Mouse (Mus musculus) retina, postnatal 7 days (tissue): ENCODE data around the gene Agpat4.
A peak's percentile ranks its signal among the peaks of the same experiment; 100 is the strongest.
"Not testable (repeated sequence)": the region's sequence is repeated elsewhere in the genome, so short reads cannot be mapped to it uniquely, and the experiment has no call there.

Experiments used
- DNase-seq: peaks from one replicate; pipeline ENCODE4 v3.0.0-alpha.2; 2012; ENCODE audit warnings: low read depth, low spot score

Agpat4 gene

GRCm38 (mm10) chr17:12187782-12188181 lies 69.3 kb downstream of the Agpat4 start:
- no peak for DNase-seq

GRCm38 (mm10) chr17:12195137-12195536 lies 76.6 kb downstream of the Agpat4 start:
- no peak for DNase-seq

GRCm38 (mm10) chr17:12195604-12196003 lies 77.1 kb downstream of the Agpat4 start:
- no peak for DNase-seq

DNA sequence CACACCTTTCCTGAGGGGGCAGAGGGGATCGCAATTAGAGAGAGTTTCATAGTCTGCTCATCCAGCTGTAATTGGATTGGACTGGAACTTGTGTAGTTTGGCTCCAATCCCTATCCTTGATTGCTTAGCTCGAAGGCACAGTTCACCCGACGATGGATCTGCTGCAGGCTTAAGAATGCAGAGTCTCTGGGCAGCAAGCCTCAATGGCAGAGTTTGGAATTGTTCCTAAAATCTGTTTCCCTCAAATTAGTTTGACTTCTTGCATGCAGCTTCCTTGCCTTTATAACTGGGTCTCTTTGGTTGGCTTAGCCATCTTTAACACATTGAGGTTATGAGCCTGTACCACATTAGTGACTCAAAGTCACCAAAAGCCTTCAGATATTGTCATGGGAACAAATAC lies 81.4 kb downstream of the Agpat4 start:
- no peak for DNase-seq

GRCm38 (mm10) chr17:12201086-12201485 lies 82.6 kb downstream of the Agpat4 start:
- no peak for DNase-seq

GRCm38 (mm10) chr17:12203414-12203897 lies 85.0 kb downstream of the Agpat4 start:
- peak; percentile 14 for DNase-seq

- no peak for DNase-seq
These were observed 85.7 kb downstream of the Agpat4 start for GRCm38 (mm10) chr17:12204246-12204645.

DNA sequence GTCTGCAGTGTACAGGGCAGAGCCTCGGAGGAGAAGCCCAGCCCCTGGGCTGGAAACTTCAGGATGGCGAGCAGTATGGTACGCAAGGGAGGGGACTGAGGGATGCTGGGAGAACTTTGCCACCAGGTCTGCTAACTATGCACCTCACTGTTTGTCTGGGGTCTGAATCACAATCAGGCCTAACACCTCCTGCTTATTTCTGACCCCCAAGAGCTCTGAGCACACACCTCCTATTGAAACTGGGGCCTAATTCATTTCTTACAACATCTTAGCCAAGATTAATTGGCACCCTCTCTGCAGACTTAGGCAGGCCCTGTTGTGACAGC lies 86.1 kb downstream of the Agpat4 start:
- DNase-seq = no peak

- no peak for DNase-seq
These were observed 86.7 kb downstream of the Agpat4 start for GRCm38 (mm10) chr17:12205015-12205693.

GRCm38 (mm10) chr17:12205694-12206075 lies 87.2 kb downstream of the Agpat4 start:
- DNase-seq = no peak

DNA sequence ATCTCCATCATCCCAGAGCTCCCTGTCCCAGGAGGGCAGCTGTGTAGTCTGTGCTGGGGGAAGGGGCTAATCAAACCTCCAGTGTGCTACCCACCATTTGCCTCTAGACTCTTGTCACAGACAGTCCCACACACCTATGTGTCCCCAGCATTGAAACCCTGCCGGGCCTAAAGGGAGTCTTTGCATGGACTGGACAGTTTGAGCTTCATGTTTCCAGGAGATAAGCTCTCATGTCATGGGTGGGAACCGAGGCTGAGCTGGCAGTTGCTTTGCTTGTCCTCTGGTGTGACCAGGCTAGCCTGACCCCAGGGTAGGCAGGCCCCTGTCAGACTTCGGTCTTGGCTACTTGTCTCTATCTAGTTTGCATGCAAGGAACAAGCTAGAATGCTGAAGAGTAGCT lies 87.7 kb downstream of the Agpat4 start:
- DNase-seq = no peak

- DNase-seq = no peak
These were observed 88.6 kb downstream of the Agpat4 start for GRCm38 (mm10) chr17:12207022-12207548.

- DNase-seq = no peak
These were observed 91.0 kb downstream of the Agpat4 start for GRCm38 (mm10) chr17:12209481-12209880.

DNA sequence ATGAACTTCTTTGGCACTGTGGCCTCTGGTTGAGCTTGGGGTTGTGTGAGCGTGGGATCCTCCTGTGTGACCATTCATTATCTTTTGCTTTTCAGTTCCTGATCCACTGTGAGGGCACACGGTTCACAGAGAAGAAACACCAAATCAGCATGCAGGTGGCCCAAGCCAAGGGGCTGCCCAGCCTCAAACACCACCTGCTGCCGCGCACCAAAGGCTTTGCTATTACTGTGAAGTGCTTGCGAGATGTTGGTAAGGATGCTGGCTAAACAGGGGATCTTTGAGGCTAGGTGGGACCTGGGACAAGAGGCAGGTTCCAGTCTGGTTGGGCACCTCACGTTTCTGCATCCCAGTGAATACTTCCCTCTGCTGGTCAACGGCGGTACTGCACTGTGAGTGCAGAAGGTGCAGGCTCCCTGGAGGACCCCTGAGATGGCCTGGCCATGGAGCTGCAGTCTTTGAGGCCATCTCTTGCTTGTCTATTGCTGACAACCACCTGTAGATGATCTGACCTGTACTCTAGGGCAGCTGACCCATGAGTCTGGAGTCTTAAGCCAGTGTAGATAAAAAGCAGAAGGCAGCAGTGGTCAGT lies 92.1 kb downstream of the Agpat4 start:
- DNase-seq = peak; percentile 74

DNA sequence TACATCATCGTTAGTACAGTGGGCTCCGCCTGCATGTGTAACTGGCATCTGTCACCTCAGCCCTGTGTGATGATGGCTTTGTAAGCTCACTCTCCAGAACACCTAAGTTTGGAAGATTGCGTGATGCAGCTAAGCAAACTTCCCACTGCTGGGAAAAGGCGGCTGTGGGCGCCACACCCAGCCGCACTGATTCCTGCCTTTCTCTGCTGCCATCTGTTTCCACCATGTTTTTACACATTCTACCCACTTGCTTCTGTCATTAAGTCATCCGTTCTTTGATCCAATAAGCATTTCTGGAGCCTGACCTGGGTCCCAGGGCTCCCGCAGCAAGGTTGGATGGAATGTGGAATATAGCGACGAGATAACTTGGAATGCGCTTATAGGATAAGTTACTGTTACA lies 93.4 kb downstream of the Agpat4 start:
- DNase-seq = no peak

- no peak for DNase-seq
These were observed 93.8 kb downstream of the Agpat4 start for GRCm38 (mm10) chr17:12212341-12212740.

DNA sequence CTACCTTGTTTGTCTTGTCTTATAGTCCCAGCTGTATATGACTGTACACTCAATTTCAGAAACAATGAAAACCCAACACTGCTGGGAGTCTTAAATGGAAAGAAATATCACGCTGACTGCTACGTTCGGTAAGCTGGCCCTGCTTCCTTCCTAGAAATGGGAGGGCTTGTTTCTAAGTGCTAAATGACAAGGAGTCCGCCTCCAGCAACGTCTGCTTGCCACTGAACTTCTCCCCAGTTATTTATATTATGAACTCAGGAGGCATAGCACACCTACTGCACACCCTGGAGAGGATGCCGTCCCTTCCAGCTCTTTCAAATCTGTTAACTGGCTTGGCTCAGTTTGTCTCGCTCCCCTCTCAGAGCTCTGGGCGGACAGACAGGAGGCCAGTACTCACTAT lies 94.9 kb downstream of the Agpat4 start:
- DNase-seq = no peak

DNA sequence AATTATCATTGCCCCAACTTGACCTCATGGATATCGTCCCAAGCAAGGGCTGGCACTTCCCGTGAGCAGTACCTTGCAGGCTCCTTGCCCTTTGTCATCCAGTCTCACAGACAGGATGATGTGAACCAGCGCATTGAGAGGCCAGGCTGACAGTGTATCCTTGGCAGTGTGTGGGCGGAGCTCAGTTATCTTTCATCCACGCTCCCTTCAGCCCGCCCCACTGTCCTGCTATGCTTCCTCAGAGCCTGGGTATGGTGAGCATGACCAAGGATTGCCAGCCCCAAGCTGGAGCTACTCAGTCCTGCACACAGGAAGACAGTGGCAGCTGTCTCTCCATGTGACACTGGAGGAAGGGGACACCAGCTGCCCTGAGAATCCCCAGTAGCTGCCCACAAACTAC lies 97.7 kb downstream of the Agpat4 start:
- no peak for DNase-seq

DNA sequence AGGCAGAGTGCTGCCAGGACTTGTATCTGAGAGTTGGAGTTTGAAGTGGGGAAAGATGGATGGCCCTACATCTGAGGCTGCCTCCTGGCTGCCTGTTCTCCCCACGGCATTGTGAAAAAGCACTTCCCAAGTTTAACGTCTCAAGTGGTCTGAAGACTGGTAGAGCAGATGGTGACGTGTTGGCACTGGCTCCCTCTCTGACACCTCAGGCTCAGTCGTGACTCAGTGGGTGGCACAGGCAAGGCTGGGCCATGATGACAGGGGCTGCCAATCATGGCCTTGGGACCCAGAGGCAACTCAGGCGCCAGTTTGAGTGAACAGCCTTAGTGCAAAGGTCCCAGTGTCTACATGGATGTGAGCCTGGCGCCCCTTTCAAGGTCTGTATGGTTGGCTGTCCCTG lies 103.4 kb downstream of the Agpat4 start:
- DNase-seq = no peak

DNA sequence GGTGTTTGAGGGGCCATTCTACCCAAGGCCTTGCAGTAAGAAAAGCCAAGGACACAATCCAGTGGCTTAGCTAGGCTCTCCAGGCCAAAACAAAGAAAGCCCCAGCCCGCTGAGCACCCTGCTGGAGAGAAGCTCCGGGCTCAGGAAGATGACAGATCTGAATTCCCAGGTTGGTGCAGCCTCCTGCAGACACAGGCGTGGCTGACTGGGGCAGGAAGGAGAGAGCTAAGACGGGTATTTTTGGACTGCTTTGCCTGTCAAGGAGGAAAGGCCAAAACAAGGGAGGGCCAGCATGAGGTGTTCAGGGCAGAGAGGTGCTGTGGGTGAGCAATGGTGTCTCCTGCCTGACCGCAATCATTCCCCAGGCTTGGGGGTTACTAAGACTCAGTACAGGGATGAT lies 105.2 kb downstream of the Agpat4 start:
- no peak for DNase-seq

DNA sequence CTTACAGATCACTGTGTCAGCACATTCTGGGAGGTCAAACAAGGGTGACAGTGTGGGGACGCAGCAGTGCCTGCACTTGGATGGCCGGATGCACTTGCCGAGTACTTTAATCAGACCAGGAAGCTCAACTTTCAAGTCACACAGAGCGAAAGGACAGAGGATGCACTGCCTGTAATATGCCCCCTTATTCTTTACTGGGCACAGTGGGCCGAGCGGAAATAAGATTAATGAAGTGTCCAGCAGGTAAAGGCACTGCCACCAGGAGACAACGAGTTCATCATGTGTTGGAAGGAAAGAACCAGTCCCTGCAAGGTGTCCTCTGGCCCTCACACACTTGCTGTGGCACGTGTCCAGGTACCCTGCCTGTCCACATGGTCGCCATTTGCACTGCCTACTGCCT lies 105.6 kb downstream of the Agpat4 start:
- DNase-seq = no peak

GRCm38 (mm10) chr17:12224551-12224950 lies 106.0 kb downstream of the Agpat4 start:
- DNase-seq = not testable (repeated sequence)

GRCm38 (mm10) chr17:12225227-12225626 lies 106.7 kb downstream of the Agpat4 start:
- no peak for DNase-seq
